Mouse (Mus musculus): Measurements from ENCODE around the gene Serpina12. TPM values are rescaled to one million over a fixed set of nuclear protein-coding genes. Genes with fewer than 3 reads are reported as not detected.

Gene Serpina12
- under 1 TPM in 1 of 2 experiments, not detected in 1; 0.12 TPM for total RNA-seq (2021)

DNA sequence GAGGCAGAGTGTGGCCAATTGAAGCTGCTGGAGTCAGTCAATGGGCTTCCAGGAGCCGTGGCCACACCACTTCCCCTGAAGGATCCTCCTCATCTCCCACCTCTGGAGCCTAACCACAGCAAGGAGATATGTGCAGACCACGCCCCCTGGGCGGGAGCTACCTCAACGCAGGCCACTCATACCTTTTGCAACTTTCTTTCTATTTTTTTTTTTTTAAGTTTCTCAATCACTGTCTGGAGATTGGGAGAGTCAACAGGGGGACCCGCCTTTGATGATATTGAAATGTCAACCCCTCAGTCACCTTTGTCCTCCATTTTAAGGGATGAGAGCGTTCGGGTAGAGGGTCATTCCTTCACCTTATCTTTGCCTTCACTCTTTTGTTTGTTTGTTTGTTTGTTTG, at the start of gene Serpina12:
Gene Serpina12, minus strand, starts transcription at position 101 of the 400 bp plus-strand sequence.
- DNase-seq = no peak

- no peak for DNase-seq
These were observed 47.1 kb upstream of the Serpina12 start for GRCm38 (mm10) chr12:104091303-104091702.

DNA sequence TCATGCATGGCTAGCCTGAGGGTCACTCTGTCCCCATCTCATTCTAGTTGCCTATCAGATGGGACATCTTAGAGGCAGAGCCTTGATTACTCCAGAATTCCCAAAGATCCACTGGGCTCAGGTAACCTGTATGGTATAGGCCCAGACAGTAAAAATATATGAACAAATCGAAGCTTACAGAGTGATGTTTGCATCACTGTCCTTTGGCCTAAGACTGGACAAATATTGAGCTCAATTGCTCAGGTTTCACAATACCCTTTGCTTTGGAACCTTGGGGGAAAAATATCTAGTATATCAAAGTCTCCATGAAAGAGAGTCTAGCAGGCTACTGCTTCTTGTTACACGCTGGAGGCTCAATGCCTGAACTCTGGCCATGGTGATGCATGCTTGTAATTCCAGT, 45.9 kb upstream of the Serpina12 start:
- no peak for DNase-seq

DNA sequence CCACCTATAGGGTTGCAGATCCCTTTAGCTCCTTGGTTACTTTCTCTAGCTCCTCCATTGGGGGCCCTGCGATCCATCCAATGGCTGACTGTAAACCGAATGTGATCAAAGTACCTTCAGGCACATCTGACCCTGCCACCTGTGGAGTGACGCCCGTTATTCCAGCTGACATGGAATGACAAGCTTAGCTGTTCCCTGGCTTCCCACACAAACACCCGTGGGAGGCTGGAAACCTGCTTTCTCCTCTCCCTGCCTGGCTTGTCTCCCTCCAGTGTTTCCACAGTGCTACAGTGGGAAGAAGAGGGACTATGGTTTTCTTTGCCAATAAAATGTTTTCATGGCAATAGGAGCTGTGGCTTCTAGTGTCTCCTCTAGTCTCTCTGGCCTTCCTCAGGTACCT, 28.0 kb upstream of the Serpina12 start:
- peak in 1 of 2 experiments; percentile 52 for DNase-seq

DNA sequence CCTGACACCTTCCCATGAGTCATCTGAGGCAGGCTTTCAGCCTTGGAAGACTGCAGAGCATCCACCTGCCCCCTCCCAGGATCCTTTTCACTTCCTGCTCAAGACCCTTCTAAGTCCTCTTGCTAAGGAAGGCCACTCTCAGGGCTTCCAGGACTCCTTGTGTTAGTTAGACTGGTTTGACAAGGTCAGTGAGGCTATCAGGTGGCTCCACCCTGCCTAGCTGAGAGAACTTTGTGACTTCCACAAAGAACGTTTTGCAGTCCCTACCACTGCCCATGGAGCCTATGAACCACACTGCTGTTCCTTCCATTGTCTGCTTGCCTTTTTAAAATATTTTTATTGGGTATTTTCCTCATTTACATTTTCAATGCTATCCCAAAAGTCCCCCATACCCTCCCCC, 27.5 kb upstream of the Serpina12 start:
- no peak for DNase-seq

GRCm38 (mm10) chr12:104069620-104070019, 25.4 kb upstream of the Serpina12 start:
- DNase-seq = peak; percentile 71 to 77

DNA sequence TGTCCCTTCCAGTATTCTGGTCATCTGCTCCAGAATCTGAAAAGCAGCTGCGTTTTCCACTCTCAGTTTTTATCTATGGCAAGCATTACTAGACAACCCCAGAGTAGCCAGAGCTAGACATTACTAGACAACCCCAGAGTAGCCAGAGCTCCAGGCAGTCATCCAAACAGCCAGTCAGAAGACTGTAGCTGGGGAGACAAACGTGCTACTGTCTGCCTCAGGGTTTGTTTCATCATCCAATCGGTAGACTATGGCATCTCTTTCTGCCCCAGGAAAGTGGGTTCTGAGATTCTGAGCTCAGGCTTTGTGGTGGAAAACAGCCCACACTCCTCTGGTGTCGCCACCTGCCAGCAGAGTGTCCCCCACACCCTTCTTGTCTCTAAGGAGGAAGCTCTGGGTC, 23.3 kb upstream of the Serpina12 start:
- peak; percentile 56 to 58 for DNase-seq

GRCm38 (mm10) chr12:104066241-104066640, 22.0 kb upstream of the Serpina12 start:
- DNase-seq = peak; percentile 44 to 53

DNA sequence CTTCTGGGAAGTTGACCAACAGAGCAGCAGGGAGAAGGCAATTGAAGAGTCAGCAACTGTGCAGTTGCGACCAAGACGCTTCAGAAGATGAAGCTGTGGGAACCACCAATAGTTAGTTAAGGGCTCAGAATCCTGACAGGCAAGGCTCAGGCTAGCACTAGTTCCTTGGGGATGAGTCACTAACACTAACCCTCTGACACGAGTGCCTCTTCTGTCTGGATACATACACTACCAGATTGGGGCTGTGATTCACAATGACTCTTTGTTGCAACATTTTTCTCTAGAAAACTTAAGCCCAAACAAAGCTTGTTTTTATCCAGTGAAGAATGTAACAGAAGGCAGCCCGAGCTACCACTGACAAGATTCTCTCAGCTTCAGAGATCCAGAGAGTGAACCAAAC, 20.8 kb upstream of the Serpina12 start:
- no peak for DNase-seq

DNA sequence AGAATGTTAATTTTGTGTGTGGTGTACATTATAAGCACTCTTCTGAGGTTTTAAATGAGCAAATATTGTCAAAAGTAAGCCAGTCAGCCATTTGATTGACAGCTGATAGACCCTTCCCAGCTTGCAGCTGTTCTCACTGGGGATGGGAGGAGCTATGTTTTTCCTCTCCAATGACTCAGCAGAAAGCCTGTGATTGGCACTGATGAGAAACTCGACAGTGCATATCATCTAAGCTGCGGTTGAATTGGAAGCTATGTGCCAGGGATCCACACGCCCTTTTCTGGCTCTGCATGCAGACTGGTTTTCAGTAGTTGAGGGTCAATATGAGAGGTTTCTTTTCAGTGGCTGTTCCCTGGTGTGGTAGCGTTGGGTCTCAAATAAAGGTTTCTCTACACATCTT, 20.3 kb upstream of the Serpina12 start:
- no peak for DNase-seq

GRCm38 (mm10) chr12:104061862-104062261, 17.6 kb upstream of the Serpina12 start:
- DNase-seq = no peak

DNA sequence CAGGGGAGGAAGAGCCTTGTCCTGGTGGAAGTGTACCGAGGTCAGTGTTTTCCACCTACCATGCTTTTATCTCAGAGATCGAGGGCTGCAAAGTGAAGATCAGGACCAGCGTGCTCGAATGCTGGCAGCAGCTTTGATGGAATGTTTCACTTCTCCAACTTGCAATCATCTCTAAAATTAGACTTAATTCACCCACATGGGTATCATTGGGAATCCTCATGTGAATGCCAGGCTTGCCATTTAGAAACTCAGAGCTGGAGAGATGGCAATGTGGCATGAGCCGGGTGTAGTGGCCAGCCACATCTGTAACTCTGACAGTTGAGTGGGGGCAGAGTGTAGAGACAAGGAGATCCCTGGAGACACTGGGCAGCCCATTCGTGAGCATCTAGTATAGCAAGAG, 15.9 kb upstream of the Serpina12 start:
- no peak for DNase-seq

DNA sequence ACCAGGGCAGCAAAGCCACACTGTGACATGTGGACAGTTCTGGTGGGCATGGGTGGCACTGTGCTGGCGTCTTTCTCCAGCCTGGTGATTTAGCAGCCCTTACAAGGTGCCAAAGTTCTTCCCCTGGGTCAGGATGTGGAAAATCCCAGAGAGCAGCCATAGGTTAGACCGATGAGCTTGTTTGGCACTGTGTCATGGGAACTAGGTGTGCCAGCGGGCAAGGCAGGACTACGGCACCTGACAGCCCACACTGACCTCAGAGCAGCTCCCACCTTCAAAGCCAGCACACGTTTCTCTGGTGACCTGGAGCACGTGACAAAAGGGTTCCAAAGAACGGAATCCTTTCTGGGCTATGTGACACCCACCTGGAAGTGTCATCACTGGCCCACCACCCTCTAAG, 13.3 kb upstream of the Serpina12 start:
- no peak for DNase-seq

DNA sequence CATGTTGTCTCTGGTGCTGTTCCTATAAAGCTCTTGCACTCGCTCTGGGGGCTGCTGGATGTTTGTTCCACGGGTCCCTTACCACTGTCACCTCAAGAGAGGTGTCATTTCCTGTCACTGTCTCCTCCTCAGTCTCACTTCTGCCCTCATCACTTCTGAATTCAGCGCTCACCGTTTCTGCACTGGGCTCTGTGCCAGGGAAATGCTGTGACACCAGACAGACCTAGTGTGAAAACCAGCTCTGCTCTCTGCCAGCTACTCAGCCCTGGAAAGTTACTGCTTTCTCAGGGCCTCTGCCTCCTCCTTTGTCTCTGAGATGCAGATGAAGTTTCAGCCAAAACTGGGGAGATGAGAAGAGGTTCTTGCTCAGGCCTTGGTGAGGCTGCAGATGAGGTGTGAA, 12.8 kb upstream of the Serpina12 start:
- no peak for DNase-seq

DNA sequence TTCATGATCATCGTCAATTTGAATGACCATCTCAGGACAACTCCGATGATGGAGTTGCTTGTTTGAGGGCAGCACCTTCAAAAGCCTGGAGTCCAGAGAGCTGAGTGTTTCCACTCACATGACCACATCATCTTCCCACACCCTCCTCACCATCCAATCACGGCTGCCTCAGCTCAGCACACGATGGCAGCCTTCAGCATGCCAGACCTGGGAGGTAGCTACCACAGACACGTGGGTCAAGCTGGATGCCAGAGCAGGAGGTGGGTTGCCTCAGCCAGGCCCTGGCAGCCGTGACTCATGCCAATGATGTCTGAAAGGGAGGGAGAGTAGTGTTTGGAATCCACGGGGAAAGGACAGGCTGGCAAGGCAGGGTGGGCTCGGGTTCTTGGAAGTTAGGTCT, 11.5 kb upstream of the Serpina12 start:
- no peak for DNase-seq

DNA sequence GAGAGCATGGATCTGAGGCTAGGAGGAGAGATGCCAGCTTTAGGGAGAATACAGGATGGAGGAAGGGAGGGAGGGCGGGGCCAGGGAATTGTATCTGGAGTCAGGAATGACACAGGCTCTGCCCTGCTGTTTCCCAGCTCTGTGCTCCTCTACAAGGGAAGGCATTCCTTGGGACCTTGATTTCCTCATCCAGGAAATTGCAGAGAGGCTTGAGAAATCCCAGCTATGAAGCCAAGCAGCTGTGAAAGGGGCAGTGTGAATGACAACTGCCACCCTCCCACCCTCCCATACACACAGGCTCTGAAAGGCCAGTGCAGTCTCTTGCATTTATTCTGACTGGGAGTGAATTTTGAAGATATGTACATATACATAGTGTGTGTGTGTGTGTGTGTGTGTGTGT, 9.8 kb upstream of the Serpina12 start:
- no peak for DNase-seq

- no peak for DNase-seq
These were observed 1.5 kb upstream of the Serpina12 start for GRCm38 (mm10) chr12:104045713-104046112.

DNA sequence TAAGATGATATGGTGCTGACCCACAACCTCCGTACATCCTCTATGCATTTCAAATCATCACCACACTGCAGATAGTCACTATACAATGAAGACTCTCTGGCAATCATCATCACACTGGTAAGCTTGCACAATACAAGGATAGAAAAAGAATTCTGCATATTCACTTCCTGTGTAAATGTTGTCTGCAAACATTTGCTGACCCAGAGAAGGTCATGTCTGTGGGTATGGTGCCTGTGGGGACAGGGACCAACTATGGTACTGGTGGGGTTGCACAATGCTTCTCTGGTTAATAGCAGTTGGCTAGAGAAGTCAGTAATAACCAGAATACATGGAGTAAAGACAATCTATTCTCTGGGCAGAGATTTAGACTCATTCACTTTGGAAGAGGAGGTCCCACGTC, 1.5 kb downstream of the Serpina12 start:
- DNase-seq = no peak

GRCm38 (mm10) chr12:104041401-104041800, 2.8 kb downstream of the Serpina12 start:
- peak; percentile 50 to 62 for DNase-seq

DNA sequence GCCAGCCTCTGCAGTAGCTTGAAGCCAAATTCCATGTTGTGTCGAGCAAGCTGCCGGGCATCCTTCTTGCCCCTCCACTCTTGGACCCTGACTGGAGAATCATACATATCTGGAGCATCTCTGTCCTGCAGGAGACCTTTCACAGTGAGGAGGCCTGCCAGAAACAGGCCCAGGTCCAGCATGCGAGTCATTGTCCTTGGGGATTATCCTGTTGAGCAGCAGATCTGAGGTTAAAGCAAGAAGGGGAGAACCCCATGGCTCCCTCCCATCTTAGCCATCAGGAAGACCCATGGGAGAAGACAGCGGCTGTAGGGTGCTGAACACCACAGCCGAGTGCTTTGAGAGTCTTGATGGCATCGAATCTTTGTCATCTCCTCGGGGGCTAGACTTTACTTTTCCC, 6.1 kb downstream of the Serpina12 start:
- DNase-seq = no peak

- DNase-seq = no peak
These were observed 10.5 kb downstream of the Serpina12 start for GRCm38 (mm10) chr12:104033752-104034151.

GRCm38 (mm10) chr12:104029986-104030385, 14.3 kb downstream of the Serpina12 start:
- DNase-seq = no peak

DNA sequence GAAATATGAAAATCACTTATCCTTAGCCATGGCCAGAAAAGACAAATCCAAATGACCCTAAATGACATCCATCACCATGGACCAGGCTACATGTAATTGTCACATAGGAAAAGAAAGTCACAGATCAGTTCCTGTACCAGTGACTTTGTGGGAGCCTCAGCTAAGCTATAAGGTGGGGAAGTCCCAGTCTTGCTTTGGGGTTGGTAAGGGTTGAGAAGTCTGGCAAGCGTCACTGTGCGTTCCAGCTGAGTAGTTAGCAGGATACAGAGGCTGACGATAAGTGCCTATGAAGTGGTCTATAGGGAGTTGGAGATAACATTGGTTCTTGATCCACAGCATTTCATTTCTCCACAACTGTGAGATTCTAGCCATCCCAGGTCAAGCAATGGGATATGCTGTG, 29.0 kb downstream of the Serpina12 start:
- DNase-seq = no peak

- DNase-seq = no peak
These were observed 30.6 kb downstream of the Serpina12 start, which contains the start of gene Serpina9 for GRCm38 (mm10) chr12:104013620-104014019. Serpina9 (minus strand) TSS chr12:104013755.

DNA sequence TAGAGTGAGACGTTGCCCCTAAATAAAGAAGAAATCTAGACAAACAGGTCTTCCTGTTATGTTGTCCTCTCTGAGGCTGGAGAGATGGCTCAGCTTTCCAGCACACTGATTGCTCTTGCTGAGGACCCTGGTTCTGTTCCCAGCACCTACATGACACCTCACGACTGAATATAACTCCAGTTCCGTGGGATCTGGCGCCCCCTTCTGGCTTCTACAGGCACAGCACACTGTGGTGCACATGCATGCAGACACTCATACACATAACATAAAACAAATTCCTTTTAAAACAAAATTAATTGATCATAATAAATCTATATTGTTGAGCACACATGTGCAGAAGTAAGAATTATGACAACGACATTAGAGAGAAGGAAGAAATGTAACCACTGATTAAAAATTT, 39.6 kb downstream of the Serpina12 start:
- DNase-seq = no peak
